Mouse (Mus musculus) cerebellum, adult 2 months (tissue): ENCODE results near the gene Etv2.

Source experiments
- CTCF ChIP-seq: fragments of 200-500 bp; IDR thresholded peaks from 2 replicates; pipeline ENCODE4 v1.5.1; 2011; ENCODE audit warnings: low read depth, mild to moderate bottlenecking, control low read depth, low read length, moderate library complexity, borderline replicate concordance; ENCODE audit not compliant: insufficient read depth
- POLR2A ChIP-seq: fragments of 200-500 bp; IDR thresholded peaks from 2 replicates; pipeline ENCODE4 v1.6.1; 2011; ENCODE audit warnings: low read length, control low read depth, borderline replicate concordance; ENCODE audit not compliant: insufficient read depth

DNA sequence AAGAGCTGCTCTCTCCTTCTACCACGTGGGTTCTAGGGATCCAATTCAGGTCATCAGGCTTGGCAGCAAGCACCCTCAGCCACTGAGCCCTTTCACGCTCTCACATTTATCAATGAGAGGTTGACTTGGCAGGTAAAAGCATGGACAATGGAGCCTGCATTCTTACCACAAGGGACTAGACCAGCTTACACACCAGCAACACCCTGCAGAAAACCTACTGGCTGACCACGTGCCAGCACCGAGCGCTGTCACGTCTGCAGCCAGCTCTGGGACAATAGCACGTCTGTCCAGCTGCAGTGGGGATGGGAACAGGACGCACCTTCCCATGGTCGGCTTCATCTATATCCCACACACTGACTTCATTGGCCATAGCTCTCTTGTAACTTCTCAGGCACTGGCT is 17.0 kb downstream of the Etv2 start:
- TF ChIP-seq CTCF (no peak), POLR2A (no peak)
